Mouse (Mus musculus) CH12.LX (cell line): ENCODE measurements around the gene Srp68. TPM values are rescaled to one million over a fixed set of nuclear protein-coding genes. Genes with fewer than 3 reads are reported as not detected.

Experiments
- DNase-seq: peaks from one replicate; pipeline ENCODE4 v3.0.0-alpha.2; 2013; ENCODE audit errors: extremely low read depth
- H3K27ac ChIP-seq: 2 replicates; pipeline ENCODE4 v1.5.1; 2012; ENCODE audit warnings: low read depth, mild to moderate bottlenecking, control low read depth, moderate library complexity; ENCODE audit not compliant: insufficient read depth
- H3K27me3 ChIP-seq: replicated peaks from 2 replicates; pipeline ENCODE3; 2012; ENCODE audit warnings: inconsistent platforms
- H3K36me3 ChIP-seq, 2 experiments: replicated peaks in 1 of 2; 2 replicates each; pipeline versions ENCODE3 to v1.6.1; 2012; ENCODE audit warnings: inconsistent platforms in 1 of 2, low read length in 1 of 2, mild to moderate bottlenecking in 1 of 2, mixed read lengths in 1 of 2, moderate library complexity in 1 of 2; ENCODE audit not compliant: control insufficient read depth in 1 of 2, insufficient read depth in 1 of 2
- H3K4me1 ChIP-seq, 2 experiments: 2 replicates each; pipeline ENCODE4 v1.6.1; 2012; ENCODE audit warnings: inconsistent platforms in 1 of 2, moderate library complexity in 1 of 2; ENCODE audit not compliant: insufficient read depth in 2 of 2, control insufficient read depth in 1 of 2
- H3K4me2 ChIP-seq: 2 replicates; pipeline ENCODE4 v1.6.1; 2012; ENCODE audit warnings: low read depth, mild to moderate bottlenecking, control low read depth; ENCODE audit not compliant: poor library complexity, insufficient read depth, severe bottlenecking
- H3K4me3 ChIP-seq, 3 experiments: fragments of 150-350 bp in 1 of 3; sonication (generic) in 1 of 3; replicated peaks in 1 of 3; 2 replicates each; pipeline versions ENCODE3 to v1.5.1; 2011 to 2012; ENCODE audit warnings: low read depth in 2 of 3, low read length in 2 of 3, mild to moderate bottlenecking in 2 of 3, moderate library complexity in 2 of 3, control low read depth in 1 of 3, improper control_type of control experiment in 1 of 3, inconsistent platforms in 1 of 3, mixed read lengths in 1 of 3; ENCODE audit not compliant: poor library complexity in 1 of 3
- H3K79me2 ChIP-seq: replicated peaks from 2 replicates; pipeline ENCODE4 v1.6.1; 2012; ENCODE audit warnings: mild to moderate bottlenecking, moderate library complexity; ENCODE audit not compliant: control insufficient read depth, poor library complexity, insufficient read depth, severe bottlenecking; ENCODE audit errors: extremely low read depth
- H3K9ac ChIP-seq: 2 replicates; pipeline ENCODE4 v1.6.1; 2012; ENCODE audit warnings: low read depth, mild to moderate bottlenecking, control low read depth, moderate library complexity; ENCODE audit not compliant: insufficient read depth
- H3K9me3 ChIP-seq: replicated peaks from 2 replicates; pipeline ENCODE3; 2012; ENCODE audit warnings: low read length, inconsistent platforms, mixed read lengths
- CHD2 ChIP-seq: IDR thresholded peaks from 2 replicates; pipeline ENCODE4 v1.6.1; 2011; ENCODE audit warnings: low read length, improper control_type of control experiment
- CTCF ChIP-seq, 2 experiments: IDR thresholded peaks in 1 of 2; conservative IDR thresholded peaks in 1 of 2; 2 replicates each; pipeline ENCODE4 v1.5.1; 2011 to 2012; ENCODE audit warnings: low read depth in 2 of 2, low read length in 2 of 2, improper control_type of control experiment in 1 of 2, inconsistent platforms in 1 of 2, mild to moderate bottlenecking in 1 of 2, moderate library complexity in 1 of 2
- GABPA ChIP-seq: IDR thresholded peaks from 2 replicates; pipeline ENCODE4 v1.6.1; 2012; ENCODE audit warnings: low read depth, low read length, improper control_type of control experiment, inconsistent platforms; ENCODE audit not compliant: insufficient replicate concordance
- HCFC1 ChIP-seq: IDR thresholded peaks from 2 replicates; pipeline ENCODE4 v1.6.1; 2012; ENCODE audit warnings: low read depth, mild to moderate bottlenecking, inconsistent platforms, low read length, improper control_type of control experiment
- KAT2A ChIP-seq: IDR thresholded peaks from 2 replicates; pipeline ENCODE4 v1.6.1; 2012; ENCODE audit warnings: low read length, improper control_type of control experiment, inconsistent platforms; ENCODE audit not compliant: insufficient replicate concordance
- MEF2A ChIP-seq: IDR thresholded peaks from 2 replicates; pipeline ENCODE4 v1.6.1; 2014; ENCODE audit warnings: low read depth, mild to moderate bottlenecking, inconsistent platforms, low read length, improper control_type of control experiment, borderline replicate concordance
- MYC ChIP-seq: IDR thresholded peaks from 2 replicates; pipeline ENCODE4 v1.6.1; 2011; ENCODE audit warnings: low read depth, mild to moderate bottlenecking, improper control_type of control experiment, low read length
- NELFE ChIP-seq: IDR thresholded peaks from 2 replicates; pipeline ENCODE4 v1.6.1; 2011; ENCODE audit warnings: low read depth, low read length, improper control_type of control experiment
- POLR2A ChIP-seq: IDR thresholded peaks from 2 replicates; pipeline ENCODE4 v1.6.1; 2011; ENCODE audit warnings: low read depth, mild to moderate bottlenecking, improper control_type of control experiment, low read length
- POLR2AphosphoS2 ChIP-seq: IDR thresholded peaks from 2 replicates; pipeline ENCODE4 v1.6.1; 2011; ENCODE audit warnings: low read depth, low read length, improper control_type of control experiment
- RAD21 ChIP-seq: IDR thresholded peaks from 2 replicates; pipeline ENCODE4 v1.6.1; 2011; ENCODE audit warnings: low read depth, mild to moderate bottlenecking, low read length, improper control_type of control experiment, moderate library complexity
- SIN3A ChIP-seq: IDR thresholded peaks from 2 replicates; pipeline ENCODE4 v1.6.1; 2012; ENCODE audit warnings: low read length, improper control_type of control experiment, inconsistent platforms
- SMC3 ChIP-seq: IDR thresholded peaks from 2 replicates; pipeline ENCODE4 v1.6.1; 2011; ENCODE audit warnings: low read depth, low read length, improper control_type of control experiment
- ZC3H11A ChIP-seq: IDR thresholded peaks from 2 replicates; pipeline ENCODE4 v1.6.1; 2012; ENCODE audit warnings: low read depth, mild to moderate bottlenecking, inconsistent platforms, low read length, improper control_type of control experiment
- ZNF384 ChIP-seq: IDR thresholded peaks from 2 replicates; pipeline ENCODE4 v1.6.1; 2012; ENCODE audit warnings: low read depth, low read length, improper control_type of control experiment, inconsistent platforms
- dilution Hi-C: fragments of 300-500 bp; cut with MboI; formaldehyde crosslinking; loops from 2 replicates; pipeline ENCODE4 v1.14.3; 2020; ENCODE audit warnings: low sequenced_read_pairs; ENCODE audit not compliant: extremely low pct_unique_long_range_greater_than_20kb, extremely low pct_ligation_motif_present
- in situ Hi-C: fragments of 300-500 bp; cut with MboI; formaldehyde crosslinking; loops from 3 replicates; pipeline ENCODE4 v1.14.3; 2019; ENCODE audit warnings: low sequenced_read_pairs, low pct_ligation_motif_present, low pct_unique_long_range_greater_than_20kb, mixed read lengths
- polyA plus RNA-seq: library from polyadenylated mRNA; unstranded; fragments of >175 nt; gene quantifications from 2 replicates; pipeline ENCODE4 v1.2.1, GENCODE M21; 2012; ENCODE audit warnings: low read depth; ENCODE audit not compliant: insufficient read length
- total RNA-seq, 2 experiments: library from RNA; depleted of rRNA; stranded (reverse); fragments of 300-350 nt in 1 of 2; fragments of >200 nt in 1 of 2; gene quantifications; 2 replicates each; pipeline ENCODE4 v1.2.3; 2012 to 2014

Gene Srp68
- total and polyA plus RNA-seq, 3 experiments = 53.2 to 184 (median 74.7) TPM

DNA sequence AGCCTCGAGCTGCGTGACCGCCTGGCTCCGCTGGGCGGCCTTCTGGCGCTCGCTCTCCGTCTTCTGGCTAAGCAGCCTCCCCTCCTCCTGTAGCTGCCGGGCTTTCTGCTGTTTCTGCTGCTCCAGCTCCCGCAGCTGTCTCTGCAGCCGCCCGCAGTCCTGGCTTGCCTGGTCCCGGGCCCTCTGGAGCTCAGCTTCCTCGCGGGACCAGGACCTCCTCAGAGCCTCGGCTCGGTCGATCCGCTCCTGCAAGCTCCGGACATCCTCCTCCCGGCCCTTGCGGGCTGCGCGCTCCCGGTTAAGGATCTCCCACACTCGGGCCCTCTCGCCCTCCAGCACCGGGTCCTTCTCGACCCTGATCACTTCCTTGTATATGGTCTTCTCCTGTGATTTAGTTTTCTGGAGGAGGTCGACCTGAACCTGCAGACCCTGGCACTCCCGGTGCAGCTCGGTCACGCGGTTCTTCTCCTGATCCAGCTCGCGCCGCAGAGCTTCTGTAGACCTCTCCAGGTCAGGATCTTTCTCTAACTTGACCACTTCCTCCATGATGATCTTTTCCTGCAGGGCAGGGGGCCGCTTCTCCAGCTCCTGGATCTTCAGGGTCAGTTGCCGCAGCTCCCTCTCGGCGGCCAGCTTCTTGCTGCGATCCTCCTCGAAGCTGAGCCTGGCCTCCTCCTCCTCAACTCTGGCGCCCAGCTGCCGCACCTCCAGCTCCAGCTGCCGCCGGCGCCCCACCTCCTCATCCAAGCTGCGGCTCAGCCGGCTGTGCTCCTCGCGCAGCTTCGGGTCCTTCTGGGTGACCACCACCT, 51.9 kb downstream of the Srp68 start:
- TF ChIP-seq CHD2 (no peak), ZC3H11A (no peak), KAT2A (no peak), ZNF384 (no peak), GABPA (no peak), HCFC1 (no peak), RAD21 (no peak), MEF2A (no peak), MYC (no peak), CTCF (conservative IDR thresholded peaks at IDR 0.05 in 1 of 2, IDR thresholded peaks at IDR 0.05 in 1 of 2; ENCODE audit: low read depth in 2 of 2, low read length in 2 of 2) (no peak), POLR2A (no peak), NELFE (no peak), SIN3A (no peak)
- Histone ChIP-seq H3K9ac (no peak overlapping the region), H3K27ac (no peak overlapping the region), H3K4me2 (no peak overlapping the region), H3K36me3 (peaks cover 0 to 20% of the 10 kb centered on the region in 2 experiments), H3K4me1 (peaks cover 5 to 21% of the 10 kb centered on the region in 2 experiments), H3K9me3 (peaks cover 39% of the 10 kb centered on the region), H3K79me2 (no peaks in the 10 kb centered on the region), H3K4me3 (no peak overlapping the region), H3K27me3 (no peaks in the 10 kb centered on the region)
- in situ Hi-C loops = loop anchor here (5.0 kb wide), 2 partner anchors 50 to 235 kb away; partner anchors contain the start of gene Srp68
- no peak for DNase-seq
- dilution Hi-C loops = no loop called here

DNA sequence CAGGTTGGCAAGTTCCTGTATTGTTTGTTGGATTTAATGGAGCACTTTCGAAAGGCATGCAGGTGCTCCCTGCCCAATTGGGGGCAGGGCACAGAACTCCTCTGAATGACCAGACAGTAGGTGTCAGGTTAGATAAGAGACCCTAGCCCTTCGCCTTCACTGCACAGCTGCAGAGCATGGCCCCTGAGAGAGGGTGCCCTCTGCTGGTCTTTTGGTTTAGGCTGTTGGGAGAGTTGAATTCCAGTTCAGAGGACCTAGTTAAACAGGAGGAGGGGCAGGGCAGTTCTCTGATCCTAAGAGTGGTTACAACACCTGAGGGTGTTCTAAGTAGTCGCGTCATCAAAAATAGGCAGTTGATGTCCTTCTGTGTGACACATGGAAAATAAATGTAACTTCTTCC, 54.1 kb downstream of the Srp68 start:
- Histone ChIP-seq H3K79me2 (no peaks in the 10 kb centered on the region), H3K4me2 (no peak overlapping the region), H3K9me3 (peaks cover 34% of the 10 kb centered on the region), H3K36me3 (peaks cover 0 to 23% of the 10 kb centered on the region in 2 experiments), H3K27me3 (no peaks in the 10 kb centered on the region), H3K4me3 (no peak overlapping the region), H3K27ac (no peak overlapping the region), H3K4me1 (peaks cover 21 to 40% of the 10 kb centered on the region in 2 experiments), H3K9ac (no peak overlapping the region)
- TF ChIP-seq CTCF (conservative IDR thresholded peaks at IDR 0.05 in 1 of 2, IDR thresholded peaks at IDR 0.05 in 1 of 2; ENCODE audit: low read depth in 2 of 2, low read length in 2 of 2) (peak; percentile 66 to 90), RAD21 (peak; percentile 79), POLR2AphosphoS2 (no peak), SMC3 (peak; percentile 87)
- in situ Hi-C loops (loop anchor here (5.0 kb wide), 2 partner anchors 52 to 237 kb away; partner anchors contain the start of gene Srp68), dilution Hi-C loops (no loop called here)
- DNase-seq = peak; percentile 66
